Mouse (Mus musculus): ENCODE data around the gene Phactr3.
"Not testable (repeated sequence)": the region's sequence is repeated elsewhere in the genome, so short reads cannot be mapped to it uniquely, and the experiment has no call there.

Phactr3 gene

GRCm38 (mm10) chr2:178327466-178328040 is 208.8 kb downstream of the Phactr3 start:
- DNase-seq (ENCODE audit: low spot score in 2 of 2) = peak; percentile 53 to 69

- no peak for DNase-seq (ENCODE audit: low spot score in 2 of 2)
These were observed 210.8 kb downstream of the Phactr3 start for GRCm38 (mm10) chr2:178329551-178329950.

GRCm38 (mm10) chr2:178329986-178330385 is 211.2 kb downstream of the Phactr3 start:
- no peak for DNase-seq (ENCODE audit: low spot score in 2 of 2)

- no peak for DNase-seq (ENCODE audit: low spot score in 2 of 2)
These were observed 219.1 kb downstream of the Phactr3 start for GRCm38 (mm10) chr2:178337878-178338277.

GRCm38 (mm10) chr2:178339044-178339443 is 220.3 kb downstream of the Phactr3 start:
- peak in 1 of 2 experiments; percentile 17 for DNase-seq (ENCODE audit: low spot score in 2 of 2)

- DNase-seq (ENCODE audit: low spot score in 2 of 2) = not testable (repeated sequence)
These were observed 223.3 kb downstream of the Phactr3 start for GRCm38 (mm10) chr2:178342105-178342504.

- no peak for DNase-seq (ENCODE audit: low spot score in 2 of 2)
These were observed 223.8 kb downstream of the Phactr3 start for GRCm38 (mm10) chr2:178342597-178342996.
